Mouse (Mus musculus): Measurements from ENCODE around the gene Rgs2.
A peak's percentile ranks its signal among the peaks of the same experiment; 100 is the strongest.

Rgs2 gene

GRCm38 (mm10) chr1:143982765-143983312 lies 21.1 kb downstream of the Rgs2 start:
- no peak for DNase-seq

DNA sequence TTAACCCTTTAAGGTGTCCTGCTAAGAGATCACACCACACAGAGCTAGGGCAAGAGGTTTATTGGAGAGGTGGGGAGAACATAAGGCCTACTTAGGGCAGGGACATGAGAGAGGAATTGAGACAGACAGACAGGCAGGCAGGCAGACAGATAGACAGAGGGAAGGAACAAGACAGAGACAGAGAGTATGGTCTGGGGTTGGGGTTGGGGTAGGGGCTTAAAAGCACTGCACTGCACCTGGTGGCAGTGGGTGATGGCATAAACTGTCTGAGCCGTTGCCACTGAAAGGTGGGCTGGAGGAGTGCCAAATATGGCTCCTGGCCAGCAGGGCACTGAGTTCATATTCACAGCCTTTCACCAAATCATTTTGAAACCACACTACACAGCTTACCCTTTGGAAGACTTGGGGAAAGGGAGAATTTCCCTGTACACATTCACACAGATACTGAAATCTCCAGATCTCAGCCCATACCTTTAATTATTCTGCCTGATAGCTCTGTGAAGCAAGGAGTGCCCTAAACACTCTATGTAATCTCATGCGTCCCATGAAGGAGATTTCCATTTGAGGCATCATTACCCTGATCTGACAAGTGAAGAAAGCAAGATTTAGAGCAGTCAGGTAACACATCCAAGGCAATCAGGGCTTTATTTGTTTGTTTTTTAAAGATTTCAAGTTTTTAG lies 21.7 kb downstream of the Rgs2 start:
- no peak for DNase-seq

GRCm38 (mm10) chr1:143980811-143981210 lies 23.1 kb downstream of the Rgs2 start:
- peak; percentile 24 for DNase-seq

GRCm38 (mm10) chr1:143974637-143975036 lies 29.3 kb downstream of the Rgs2 start:
- no peak for DNase-seq

- no peak for DNase-seq
Measured at GRCm38 (mm10) chr1:143962301-143962700, 41.7 kb downstream of the Rgs2 start.

DNA sequence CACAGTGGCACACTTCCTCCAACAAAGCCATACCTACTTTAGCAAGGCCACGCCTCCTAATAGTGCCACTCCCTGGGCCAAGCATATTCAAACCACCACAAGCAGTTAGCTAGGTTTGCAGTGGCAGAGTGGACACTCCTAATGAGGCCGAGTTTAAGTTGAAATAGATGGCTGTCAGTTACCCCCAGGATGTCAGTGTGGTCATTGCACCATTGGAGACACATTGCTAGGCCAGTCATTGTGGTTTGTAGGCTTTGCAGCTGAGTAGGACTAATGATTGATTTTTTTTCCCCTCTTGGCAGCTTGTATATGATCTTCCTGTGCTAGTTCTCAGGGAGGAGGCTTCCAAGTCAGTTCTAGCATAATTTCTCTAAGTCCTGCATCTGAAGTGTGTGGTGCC lies 43.6 kb downstream of the Rgs2 start:
- DNase-seq, result no peak

DNA sequence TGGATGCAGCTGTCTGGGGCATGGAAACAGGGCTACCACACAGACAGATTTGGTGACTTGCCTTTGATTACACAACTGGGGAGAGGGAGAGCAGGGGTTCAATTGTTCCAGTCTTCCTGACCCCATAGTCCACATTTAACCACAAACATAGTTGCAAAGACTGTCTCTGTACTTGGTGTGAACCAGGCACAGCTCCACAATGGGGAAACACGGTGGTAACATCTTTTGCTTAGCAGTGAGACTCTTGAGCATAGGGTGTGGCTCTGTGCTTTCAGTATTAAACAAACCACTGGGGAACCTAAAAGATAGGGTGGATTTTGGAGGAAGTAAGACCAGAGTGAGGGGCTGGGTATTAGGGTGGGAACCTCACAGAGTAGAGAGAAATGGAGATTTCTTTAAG lies 47.9 kb downstream of the Rgs2 start:
- no peak for DNase-seq

GRCm38 (mm10) chr1:143952841-143953240 lies 51.1 kb downstream of the Rgs2 start:
- DNase-seq, result no peak

Measured in cerebellum, adult 9-10 months (tissue).